Mouse (Mus musculus) cerebellum, postnatal 10 days (tissue): ENCODE measurements at regions not wholly inside any gene's neighbourhood (a gene's known extent, or its start where the extent isn't known, plus 50 kb on each side); places are given as distances from the start of the nearest gene placed in this dataset.

ENCODE experiments used
- DNase-seq, 2 experiments: peaks; one replicate each; pipeline ENCODE4 v3.0.0; 2021; ENCODE audit warnings: mixed read lengths in 2 of 2

GRCm38 (mm10) chr12:35314035-35314434 is 220.8 kb downstream of the Ahr start:
- no peak for DNase-seq

DNA sequence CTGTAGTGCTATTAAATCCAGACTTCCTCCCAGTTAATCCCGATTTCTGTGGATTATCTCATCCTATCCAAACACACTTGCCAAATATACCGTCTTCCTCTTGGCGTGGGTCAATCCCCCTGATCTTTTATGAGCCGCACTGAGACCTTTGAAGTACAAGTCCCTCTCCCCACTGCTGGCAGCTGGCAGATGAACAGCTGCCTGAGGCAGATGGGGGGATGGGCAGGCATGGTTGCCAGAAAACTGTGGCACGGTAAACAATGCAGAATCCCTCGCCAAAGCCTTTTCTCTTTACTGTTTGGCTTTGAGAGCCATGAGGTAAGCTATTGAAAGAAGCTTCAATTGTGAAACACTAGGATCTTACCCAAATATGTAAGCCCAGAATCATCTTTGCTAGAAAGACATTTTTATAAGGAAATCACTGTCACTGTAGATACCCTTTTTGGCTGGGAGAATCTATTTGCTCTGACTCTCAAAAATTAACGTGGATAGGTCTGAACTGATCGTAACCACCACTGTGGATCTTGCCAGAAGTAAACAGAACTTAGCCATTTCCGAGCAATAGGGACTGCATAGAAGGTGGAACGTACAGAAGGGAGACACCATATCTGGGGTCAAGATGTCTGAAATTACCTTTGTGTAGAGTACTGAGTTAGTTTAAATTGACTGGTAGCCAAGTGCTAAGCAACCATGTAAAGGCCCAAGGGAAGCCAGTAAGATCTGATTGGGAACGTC is 221.5 kb downstream of the Ahr start:
- DNase-seq, result peak; percentile 75 to 80

- DNase-seq, result no peak
Observed at GRCm38 (mm10) chr12:35308537-35308936, 226.3 kb downstream of the Ahr start.

- DNase-seq, result no peak
Observed at GRCm38 (mm10) chr12:35303764-35304717, 230.8 kb downstream of the Ahr start.

DNA sequence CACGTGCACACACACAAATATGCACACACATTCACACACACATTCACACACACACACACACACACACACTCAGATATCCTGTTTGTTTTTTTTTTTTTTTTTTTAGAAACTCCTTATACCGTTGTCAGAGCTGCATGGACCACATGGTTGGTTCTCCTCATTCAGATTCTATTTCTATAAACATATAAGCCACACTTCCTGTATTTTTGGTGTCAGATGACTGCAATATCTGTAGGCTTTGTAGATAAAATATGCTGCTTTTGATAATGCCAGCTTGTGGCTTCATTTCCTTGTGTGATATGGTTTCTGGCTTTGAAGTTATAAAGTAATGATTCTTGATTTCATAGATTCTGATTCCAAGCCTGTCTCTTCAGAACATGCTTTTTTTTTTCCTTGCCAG is 231.7 kb downstream of the Ahr start:
- no peak for DNase-seq

DNA sequence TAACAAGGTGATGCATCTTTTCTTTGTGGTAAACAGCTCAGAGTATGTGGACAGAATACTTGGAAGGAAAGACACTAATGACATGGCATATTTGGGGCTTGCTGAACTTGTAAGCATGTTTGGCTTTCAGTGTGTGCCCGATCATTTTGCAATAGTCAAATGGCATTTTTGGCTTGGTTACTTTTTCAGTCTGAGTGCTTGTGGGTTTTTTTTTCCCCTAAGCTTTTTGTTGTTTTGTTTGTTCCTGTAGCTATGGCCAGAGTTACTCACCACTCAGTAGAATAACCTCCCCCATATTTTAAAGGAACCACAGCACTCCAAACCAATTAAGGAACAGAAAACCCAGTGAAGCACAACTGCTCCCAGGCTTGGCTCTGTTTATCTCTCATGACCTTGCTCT is 240.2 kb downstream of the Ahr start:
- DNase-seq, result no peak

DNA sequence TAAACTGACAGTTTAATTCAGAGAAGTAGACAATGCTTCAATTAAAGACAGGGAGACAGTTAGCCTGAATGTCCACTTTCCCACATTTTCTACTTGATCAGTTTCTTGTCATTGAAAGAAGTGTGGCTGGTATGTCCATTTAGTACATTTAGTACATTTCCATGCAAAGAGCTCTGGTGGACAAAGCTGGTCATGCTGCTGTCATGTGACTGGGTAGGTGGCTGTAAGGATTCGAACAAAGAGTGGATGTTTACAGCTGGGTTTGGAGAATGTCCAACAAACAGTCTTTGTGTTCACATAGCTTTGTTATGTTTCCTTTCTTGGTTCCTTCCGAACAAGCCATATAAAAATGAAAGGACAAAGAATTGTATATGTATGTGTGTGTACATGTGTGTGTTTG is 241.3 kb downstream of the Ahr start:
- DNase-seq, result no peak

GRCm38 (mm10) chr12:35291941-35292341 is 242.9 kb downstream of the Ahr start:
- DNase-seq, result no peak

DNA sequence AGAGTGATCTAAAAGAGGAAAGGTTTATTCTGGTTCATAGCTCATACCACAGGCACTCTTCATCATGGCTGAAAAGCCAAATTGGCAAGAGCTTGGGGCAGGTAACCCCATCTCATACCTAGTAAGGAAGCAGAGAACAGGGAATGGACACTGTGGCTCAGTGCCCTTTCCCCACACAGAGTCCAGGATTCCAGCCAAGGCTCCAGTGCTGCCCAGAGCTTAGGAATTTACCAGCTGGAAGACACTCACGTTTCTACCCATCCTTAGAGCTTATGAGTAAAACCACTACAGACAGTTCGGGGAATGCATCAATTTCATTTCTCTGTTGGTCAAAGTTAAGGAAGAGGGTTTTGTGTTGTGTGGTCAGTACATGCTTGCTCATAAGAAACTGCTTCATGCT is 241.0 kb downstream of the Snx13 start:
- peak; percentile 56 to 67 for DNase-seq

- DNase-seq, result no peak
Observed at GRCm38 (mm10) chr12:35287570-35287969, 240.6 kb downstream of the Snx13 start.

GRCm38 (mm10) chr12:35286974-35287553 is 240.1 kb downstream of the Snx13 start:
- no peak for DNase-seq

- DNase-seq, result no peak
Observed at GRCm38 (mm10) chr12:35284345-35284744, 237.4 kb downstream of the Snx13 start.

DNA sequence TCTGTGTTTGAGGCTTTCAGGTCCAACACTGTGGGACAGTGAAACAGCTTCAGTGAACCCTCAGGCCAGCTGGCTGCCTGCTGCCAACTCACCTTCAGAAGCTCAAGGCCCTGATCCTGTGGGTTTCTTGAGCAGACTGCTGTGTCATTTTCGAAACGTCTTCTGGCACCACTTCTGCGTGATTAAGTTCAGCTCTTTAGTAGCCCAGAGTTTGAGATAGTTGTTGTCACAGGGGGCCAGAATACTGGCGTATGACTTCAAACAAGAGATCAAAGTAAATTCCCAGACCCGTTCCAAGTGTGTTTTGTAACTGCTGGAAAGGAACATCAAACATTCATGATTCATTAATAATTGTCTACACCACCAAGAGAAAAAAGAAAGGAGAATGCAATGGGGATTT is 236.9 kb downstream of the Snx13 start:
- DNase-seq, result no peak

- DNase-seq, result no peak
Observed at GRCm38 (mm10) chr12:35283407-35283806, 236.4 kb downstream of the Snx13 start.

- no peak for DNase-seq
Observed at GRCm38 (mm10) chr12:35269465-35269864, 222.5 kb downstream of the Snx13 start.

GRCm38 (mm10) chr12:35268006-35268405 is 221.0 kb downstream of the Snx13 start:
- no peak for DNase-seq

- no peak for DNase-seq
Observed at GRCm38 (mm10) chr12:35267023-35267654, 220.2 kb downstream of the Snx13 start.

GRCm38 (mm10) chr12:35259781-35260180 is 212.8 kb downstream of the Snx13 start:
- DNase-seq, result no peak

DNA sequence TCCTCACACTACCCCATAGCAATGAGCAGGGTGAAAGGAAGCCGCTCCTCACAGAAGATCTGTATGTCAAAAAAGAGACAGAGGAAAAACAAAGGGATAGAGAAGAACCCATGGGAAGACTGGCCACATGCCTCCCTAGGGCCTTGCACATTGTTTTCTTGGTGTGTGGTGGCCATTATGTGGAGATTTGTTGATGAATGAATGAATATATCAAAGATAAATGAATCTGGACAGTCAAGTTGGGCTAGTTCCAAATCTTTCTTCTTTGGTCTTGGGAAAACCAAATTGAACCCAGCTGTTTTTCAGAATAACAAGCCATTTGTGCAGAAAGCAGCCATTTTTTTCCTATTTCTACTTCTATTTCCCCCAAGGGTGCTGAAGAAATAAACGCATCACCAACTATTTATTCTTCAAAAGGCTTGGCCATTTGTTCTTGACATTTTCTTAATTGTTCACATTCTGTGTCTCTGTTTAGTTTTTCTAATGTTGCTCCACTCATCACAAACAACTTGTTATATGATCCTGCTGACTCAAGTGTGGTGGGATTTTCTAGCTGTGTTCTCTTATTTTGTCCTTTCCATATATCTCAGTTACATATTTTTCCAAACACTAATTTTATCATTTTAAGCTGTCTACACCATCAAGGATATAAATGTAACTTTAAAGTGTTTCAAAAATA is 208.9 kb downstream of the Snx13 start:
- DNase-seq, result no peak

DNA sequence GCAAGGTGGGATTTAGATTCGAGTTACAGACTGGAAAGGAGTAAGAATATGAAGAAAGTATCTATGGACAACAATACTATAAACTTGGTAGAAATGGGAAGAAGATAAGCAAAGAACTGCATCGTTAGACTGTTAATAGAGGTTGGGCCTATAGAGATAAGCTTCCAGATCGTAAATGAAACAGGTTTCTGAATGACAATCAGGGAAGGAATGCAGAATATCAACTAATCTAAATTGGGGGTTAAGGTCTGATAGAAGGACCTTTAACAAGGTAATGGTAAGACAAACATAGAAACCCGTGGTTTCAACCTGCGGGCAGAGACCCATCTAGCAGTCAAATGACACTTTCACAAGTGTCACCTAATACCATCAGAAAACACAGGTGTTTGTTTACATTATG is 201.5 kb downstream of the Snx13 start:
- no peak for DNase-seq

- no peak for DNase-seq
Observed at GRCm38 (mm10) chr12:35246226-35247014, 199.4 kb downstream of the Snx13 start.

DNA sequence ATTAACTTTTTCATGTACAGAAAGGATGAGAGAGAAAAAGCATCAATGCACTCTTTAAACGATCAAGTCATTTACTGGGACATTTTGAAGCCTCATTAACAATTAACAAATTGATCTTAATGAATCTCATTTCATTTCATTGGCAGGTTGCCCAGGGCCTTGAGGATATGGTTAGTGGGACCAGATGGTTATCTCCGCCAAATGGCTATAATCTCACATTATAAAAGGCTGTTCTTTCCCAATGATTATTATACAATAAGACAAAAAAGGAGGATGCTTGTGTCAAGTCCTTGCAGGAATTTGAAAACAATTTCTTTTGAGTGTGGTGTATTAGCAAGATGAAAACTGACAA is 185.3 kb downstream of the Snx13 start:
- peak; percentile 68 to 71 for DNase-seq
